Mouse (Mus musculus) olfactory bulb, adult 2 months (tissue): ENCODE measurements around the gene L3hypdh.

Experiments used
- CTCF ChIP-seq: fragments of 200-500 bp; IDR thresholded peaks from 2 replicates; pipeline ENCODE4 v1.5.1; 2012; ENCODE audit warnings: low read depth, mild to moderate bottlenecking, low read length, moderate library complexity; ENCODE audit not compliant: insufficient read depth
- POLR2A ChIP-seq: fragments of 200-500 bp; IDR thresholded peaks from 2 replicates; pipeline ENCODE4 v1.6.1; 2012; ENCODE audit warnings: mild to moderate bottlenecking, low read depth, low read length, moderate library complexity; ENCODE audit not compliant: insufficient read depth

GRCm38 (mm10) chr12:72069626-72070326, 15.5 kb downstream of the L3hypdh start:
- TF ChIP-seq POLR2A (no peak), CTCF (no peak)
